Mouse (Mus musculus) layer of hippocampus, postnatal 10 days (tissue): ENCODE data around the gene Daam2. TPM values are rescaled to one million over a fixed set of nuclear protein-coding genes. Genes with fewer than 3 reads are reported as not detected.
A peak's percentile ranks its signal among the peaks of the same experiment; 100 is the strongest.

Experiments
- DNase-seq, 2 experiments: peaks; one replicate each; pipeline ENCODE4 v3.0.0; 2021; ENCODE audit warnings: low spot score in 2 of 2
- long read RNA-seq: library from polyadenylated mRNA; stranded (forward); transcript quantifications from one replicate; pipeline ENCODE4 v2.0.0, GENCODE M21; 2023
- total RNA-seq, 2 experiments: library from RNA; stranded (reverse); gene quantifications; 2 replicates each; pipeline ENCODE4 v1.2.3; 2021

The Daam2 gene
- 10 to 100 TPM; 48.0 to 52.6 TPM for total RNA-seq
- long read RNA-seq, partial matches to known transcripts, result 4 of 17 reads
- long read RNA-seq, other reads (novel, unspliced or antisense), result 13 of 17 reads

- DNase-seq, result peak; percentile 41 to 63
Observed at GRCm38 (mm10) chr17:49563830-49564470, at the start of gene Daam2. Gene Daam2, minus strand, starts transcription at chr17:49564343.

GRCm38 (mm10) chr17:49610296-49610695 is 46.2 kb upstream of the Daam2 start:
- DNase-seq, result no peak

- no peak for DNase-seq
Observed at GRCm38 (mm10) chr17:49607351-49608027, 43.3 kb upstream of the Daam2 start.

GRCm38 (mm10) chr17:49605397-49605796 is 41.3 kb upstream of the Daam2 start:
- DNase-seq, result no peak

GRCm38 (mm10) chr17:49590051-49590450 is 25.9 kb upstream of the Daam2 start:
- no peak for DNase-seq

GRCm38 (mm10) chr17:49582471-49582870 is 18.3 kb upstream of the Daam2 start:
- no peak for DNase-seq

GRCm38 (mm10) chr17:49577321-49577720 is 13.2 kb upstream of the Daam2 start:
- no peak for DNase-seq

- DNase-seq, result no peak
Observed at GRCm38 (mm10) chr17:49568717-49569116, 4.6 kb upstream of the Daam2 start.

GRCm38 (mm10) chr17:49564489-49564888 is 346 bp upstream of the Daam2 start:
- no peak for DNase-seq

GRCm38 (mm10) chr17:49563416-49563780 is 745 bp downstream of the Daam2 start:
- no peak for DNase-seq

GRCm38 (mm10) chr17:49562701-49563415 is 1.3 kb downstream of the Daam2 start:
- no peak for DNase-seq

- DNase-seq, result no peak
Observed at GRCm38 (mm10) chr17:49561985-49562384, 2.2 kb downstream of the Daam2 start.

GRCm38 (mm10) chr17:49559786-49560289 is 4.3 kb downstream of the Daam2 start:
- no peak for DNase-seq

- DNase-seq, result no peak
Observed at GRCm38 (mm10) chr17:49556169-49556568, 8.0 kb downstream of the Daam2 start.

GRCm38 (mm10) chr17:49551991-49552390 is 12.2 kb downstream of the Daam2 start:
- DNase-seq, result no peak

GRCm38 (mm10) chr17:49551465-49551864 is 12.7 kb downstream of the Daam2 start:
- DNase-seq, result no peak

- no peak for DNase-seq
Observed at GRCm38 (mm10) chr17:49545997-49546396, 18.1 kb downstream of the Daam2 start.

- DNase-seq, result no peak
Observed at GRCm38 (mm10) chr17:49545424-49545823, 18.7 kb downstream of the Daam2 start.

- DNase-seq, result no peak
Observed at GRCm38 (mm10) chr17:49544561-49544960, 19.6 kb downstream of the Daam2 start.

- DNase-seq, result no peak
Observed at GRCm38 (mm10) chr17:49540706-49541105, 23.4 kb downstream of the Daam2 start.

- DNase-seq, result peak; percentile 65 to 68
Observed at GRCm38 (mm10) chr17:49539204-49539603, 24.9 kb downstream of the Daam2 start.

- DNase-seq, result no peak
Observed at GRCm38 (mm10) chr17:49535580-49535979, 28.6 kb downstream of the Daam2 start.
